Mouse (Mus musculus): Measurements from ENCODE around the gene Lifr. TPM values are rescaled to one million over a fixed set of nuclear protein-coding genes. Genes with fewer than 3 reads are reported as not detected.

Gene Lifr
- polyA plus RNA-seq, 1 experiment: 14.8 TPM

DNA sequence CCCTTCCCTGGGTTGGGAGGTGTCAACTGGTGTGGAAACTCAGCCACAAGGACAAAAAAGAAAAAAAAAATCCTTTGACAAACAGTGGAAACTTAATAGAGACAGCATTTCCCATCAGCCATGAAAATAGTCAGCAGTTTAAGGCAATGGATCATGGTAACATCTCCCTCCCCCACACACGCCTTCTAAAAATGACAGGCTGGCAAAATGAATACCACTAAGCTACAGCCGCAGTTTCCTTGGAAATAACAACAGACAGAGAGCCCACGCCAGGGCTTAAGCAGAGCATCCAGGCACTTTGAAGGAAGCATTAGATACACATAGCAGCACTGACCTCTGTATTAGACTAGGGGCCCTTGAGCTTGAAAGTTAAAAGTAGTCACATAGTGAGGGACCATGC is 150.5 kb downstream of the Lifr start:
- no peaks in the 10 kb centered on the region for H3K36me3 ChIP-seq (ENCODE audit: control insufficient read depth, insufficient read depth)

DNA sequence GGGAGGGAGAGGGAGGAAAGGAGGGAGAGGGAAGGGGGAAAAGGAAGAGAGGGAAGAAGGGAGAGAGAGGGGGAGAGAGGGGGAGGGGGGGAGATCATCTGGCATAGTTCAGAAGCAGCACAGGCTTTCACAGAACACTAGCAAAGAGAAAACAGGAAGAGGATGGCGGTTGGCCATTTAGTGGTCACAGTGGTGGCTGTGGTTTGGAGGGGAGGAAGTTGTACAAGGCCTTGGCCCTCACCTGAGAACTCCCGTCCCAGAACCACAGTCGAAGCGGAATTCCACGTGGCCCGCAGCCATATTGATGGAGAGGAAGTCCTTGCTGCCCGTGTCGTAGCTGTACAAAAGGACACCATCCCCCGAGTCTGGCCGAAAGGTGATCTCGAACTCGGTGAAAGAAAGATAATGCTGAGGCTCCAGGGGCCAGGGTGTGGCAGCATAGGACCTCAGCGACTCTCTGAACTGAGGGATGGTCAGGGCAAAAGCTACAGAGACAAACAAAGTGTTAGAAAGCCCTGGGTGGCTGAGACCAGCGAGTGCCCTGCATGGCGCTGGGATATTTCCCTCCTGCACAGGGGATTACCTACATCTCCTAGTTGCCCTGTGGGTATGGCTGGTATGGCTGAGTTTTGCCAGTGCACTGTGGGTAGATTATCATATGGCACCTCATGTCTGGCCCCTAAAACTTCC is 151.9 kb downstream of the Lifr start:
- TF ChIP-seq MYOD1 (IDR thresholded peaks at IDR 0.05; ENCODE audit: control insufficient read depth in 1 of 3, insufficient read length in 2 of 3, low read depth in 2 of 3): no peak
- no peak for TF ChIP-seq TCF12 (IDR thresholded peaks at IDR 0.05; ENCODE audit: insufficient read depth, poor library complexity, severe bottlenecking)
- no peak for TF ChIP-seq E2F4 (IDR thresholded peaks at IDR 0.05; ENCODE audit: insufficient read depth)
- TF ChIP-seq MYOG (IDR thresholded peaks at IDR 0.05; ENCODE audit: control insufficient read depth in 1 of 3, insufficient read depth in 1 of 3, insufficient read length in 2 of 3, low read depth in 2 of 3): no peak
- no peak for TF ChIP-seq TCF3 (IDR thresholded peaks at IDR 0.05; ENCODE audit: insufficient read length, low read depth)
- no peak for TF ChIP-seq CEBPB (IDR thresholded peaks at IDR 0.05; ENCODE audit: insufficient read depth, poor library complexity, severe bottlenecking)
- no peak for TF ChIP-seq MAX (IDR thresholded peaks at IDR 0.05; ENCODE audit: low read depth)
- TF ChIP-seq POLR2A (IDR thresholded peaks at IDR 0.05; ENCODE audit: insufficient read length, low read depth): no peak
- TF ChIP-seq SRF (IDR thresholded peaks at IDR 0.05; ENCODE audit: control insufficient read depth, insufficient read length, low read depth): no peak
- TF ChIP-seq POLR2AphosphoS2 (IDR thresholded peaks at IDR 0.05; ENCODE audit: insufficient read length, low read depth): no peak
- TF ChIP-seq USF1 (IDR thresholded peaks at IDR 0.05; ENCODE audit: low read depth): no peak
- TF ChIP-seq REST (IDR thresholded peaks at IDR 0.05; ENCODE audit: insufficient read depth, insufficient read length): no peak
- no peak overlapping the region for H3ac ChIP-seq (ENCODE audit: control insufficient read depth, insufficient read length)
- H3K36me3 ChIP-seq (ENCODE audit: control insufficient read depth, insufficient read depth): no peaks in the 10 kb centered on the region
- H3K27me3 ChIP-seq (ENCODE audit: control insufficient read depth, insufficient read depth, insufficient read length): no peaks in the 10 kb centered on the region
- no peak overlapping the region for H3K4me2 ChIP-seq (ENCODE audit: low read depth)
- H3K4me3 ChIP-seq: no peak overlapping the region
- no peaks in the 10 kb centered on the region for H3K79me2 ChIP-seq (ENCODE audit: control insufficient read depth, insufficient read depth)

More for the DNA sequence above, 150.5 kb downstream of the Lifr start:
- TF ChIP-seq MAX (IDR thresholded peaks at IDR 0.05; ENCODE audit: low read depth) (no peak), CEBPB (IDR thresholded peaks at IDR 0.05; ENCODE audit: insufficient read depth, poor library complexity, severe bottlenecking) (no peak), TCF3 (IDR thresholded peaks at IDR 0.05; ENCODE audit: insufficient read length, low read depth) (no peak), POLR2AphosphoS2 (IDR thresholded peaks at IDR 0.05; ENCODE audit: insufficient read length, low read depth) (no peak), TCF12 (IDR thresholded peaks at IDR 0.05; ENCODE audit: insufficient read depth, poor library complexity, severe bottlenecking) (no peak), SRF (IDR thresholded peaks at IDR 0.05; ENCODE audit: control insufficient read depth, insufficient read length, low read depth) (no peak), USF1 (IDR thresholded peaks at IDR 0.05; ENCODE audit: low read depth) (no peak), MYOD1 (IDR thresholded peaks at IDR 0.05; ENCODE audit: control insufficient read depth in 1 of 3, insufficient read length in 2 of 3, low read depth in 2 of 3) (no peak), REST (IDR thresholded peaks at IDR 0.05; ENCODE audit: insufficient read depth, insufficient read length) (no peak), MYOG (IDR thresholded peaks at IDR 0.05; ENCODE audit: control insufficient read depth in 1 of 3, insufficient read depth in 1 of 3, insufficient read length in 2 of 3, low read depth in 2 of 3) (no peak), POLR2A (IDR thresholded peaks at IDR 0.05; ENCODE audit: insufficient read length, low read depth) (no peak), E2F4 (IDR thresholded peaks at IDR 0.05; ENCODE audit: insufficient read depth) (no peak)
- Histone ChIP-seq H3K4me3 (no peak overlapping the region), H3K27me3 (ENCODE audit: control insufficient read depth, insufficient read depth, insufficient read length) (no peaks in the 10 kb centered on the region), H3ac (ENCODE audit: control insufficient read depth, insufficient read length) (no peak overlapping the region), H3K79me2 (ENCODE audit: control insufficient read depth, insufficient read depth) (no peaks in the 10 kb centered on the region), H3K4me2 (ENCODE audit: low read depth) (no peak overlapping the region)

Other genes starting within 250 kb of the Lifr start
- 6.2 TPM for gene Osmr, start 215.6 kb upstream of the Lifr start, polyA plus RNA-seq (2012; fragmentation: generic; extraction: Trizol)

Measured in myocyte (in vitro differentiated cells).